Mouse (Mus musculus) stomach, embryonic 16.5 days (tissue): ENCODE results near the gene Tmem200c. TPM values are rescaled to one million over a fixed set of nuclear protein-coding genes. Genes with fewer than 3 reads are reported as not detected.

Experiments
- ATAC-seq: fragments of 200-750 bp; cut with Nextera tagmentation; 2 replicates; pipeline ENCODE4 v1.8.0; 2017; ENCODE audit warnings: moderate number of reproducible peaks, moderate TSS enrichment; ENCODE audit not compliant: insufficient read depth, low FRiP score
- H3K27ac ChIP-seq: fragments of 300-500 bp; sonication (generic); 2 replicates; pipeline ENCODE4 v1.5.1; 2014; ENCODE audit warnings: low read length
- H3K27me3 ChIP-seq: fragments of 300-500 bp; sonication (generic); 2 replicates; pipeline ENCODE4 v1.6.1; 2014; ENCODE audit warnings: low read length, control low read depth, mixed read lengths; ENCODE audit not compliant: control insufficient read depth, insufficient read depth
- H3K36me3 ChIP-seq: fragments of 300-500 bp; sonication (generic); 2 replicates; pipeline ENCODE4 v1.6.1; 2014; ENCODE audit warnings: low read length; ENCODE audit not compliant: control insufficient read depth, insufficient read depth
- H3K4me1 ChIP-seq: fragments of 300-500 bp; sonication (generic); 2 replicates; pipeline ENCODE4 v1.6.1; 2014; ENCODE audit warnings: low read length, control low read depth, mixed read lengths; ENCODE audit not compliant: control insufficient read depth, insufficient read depth
- H3K4me2 ChIP-seq: fragments of 300-500 bp; sonication (generic); 2 replicates; pipeline ENCODE4 v1.6.1; 2014; ENCODE audit warnings: low read depth, low read length, mixed read lengths
- H3K4me3 ChIP-seq: fragments of 300-500 bp; sonication (generic); replicated peaks from 2 replicates; pipeline ENCODE4 v1.5.1; 2014; ENCODE audit warnings: mild to moderate bottlenecking, low read length
- H3K9ac ChIP-seq: fragments of 300-500 bp; sonication (generic); 2 replicates; pipeline ENCODE4 v1.6.1; 2014; ENCODE audit warnings: low read length
- H3K9me3 ChIP-seq: fragments of 300-500 bp; sonication (generic); replicated peaks from 2 replicates; pipeline ENCODE4 v1.6.1; 2016; ENCODE audit warnings: low read length, control low read depth; ENCODE audit not compliant: control insufficient read depth
- WGBS: fragments of 180-500 bp; shearing (Covaris S2); extraction: QIAGEN DNeasy Blood & Tissue Kit; methylation state at CpG from one replicate; pipeline ENCODE4 v1.1.7; 2014; 5-methylcytosine and 5-hydroxymethylcytosine counted together
- polyA plus RNA-seq: library from polyadenylated mRNA; unstranded; fragments of >200 nt; fragmentation: Nextera tagmentation; extraction: Ambion mirVana; gene quantifications from 2 replicates; pipeline ENCODE4 v1.2.1, GENCODE M21; 2015

Gene Tmem200c
- polyA plus RNA-seq: 0.09 and 0.17 TPM in 2 replicates

DNA sequence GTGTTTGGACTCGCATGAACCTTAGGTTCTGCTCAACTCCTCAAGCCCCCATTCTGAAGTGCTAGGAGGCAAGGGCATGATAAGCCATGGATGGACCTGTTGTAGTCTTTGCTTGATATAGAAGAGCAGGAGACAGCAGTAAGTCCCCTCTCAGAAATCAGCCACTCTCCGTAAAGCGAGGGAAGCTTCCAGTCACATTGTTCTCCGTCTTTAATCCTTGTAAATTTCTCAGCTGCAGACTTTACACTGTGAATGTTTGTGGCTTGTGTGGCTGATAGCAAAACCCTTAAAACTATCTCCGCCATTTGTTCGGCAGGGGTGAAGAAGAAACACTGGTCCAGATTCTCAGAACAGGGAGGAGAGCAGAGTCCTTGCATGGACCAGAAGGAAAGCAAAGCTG, at the start of gene Tmem200c:
Gene Tmem200c, plus strand, starts transcription at position 301 of the 400 bp plus-strand sequence.
- H3K4me1 ChIP-seq: no peaks in the 10 kb centered on the region
- H3K27me3 ChIP-seq: no peaks in the 10 kb centered on the region
- no peak within 1 kb of the TSS for H3K4me2 ChIP-seq
- 73% methylated on average over 6 of the region's 6 CpGs for WGBS
- no peak within 1 kb of the TSS for H3K27ac ChIP-seq
- no peak within 1 kb of the TSS for H3K4me3 ChIP-seq
- no peaks in the 10 kb centered on the region for H3K36me3 ChIP-seq
- H3K9me3 ChIP-seq: no peaks in the 10 kb centered on the region
- no peak within 1 kb of the TSS for H3K9ac ChIP-seq
- ATAC-seq: no peak

DNA sequence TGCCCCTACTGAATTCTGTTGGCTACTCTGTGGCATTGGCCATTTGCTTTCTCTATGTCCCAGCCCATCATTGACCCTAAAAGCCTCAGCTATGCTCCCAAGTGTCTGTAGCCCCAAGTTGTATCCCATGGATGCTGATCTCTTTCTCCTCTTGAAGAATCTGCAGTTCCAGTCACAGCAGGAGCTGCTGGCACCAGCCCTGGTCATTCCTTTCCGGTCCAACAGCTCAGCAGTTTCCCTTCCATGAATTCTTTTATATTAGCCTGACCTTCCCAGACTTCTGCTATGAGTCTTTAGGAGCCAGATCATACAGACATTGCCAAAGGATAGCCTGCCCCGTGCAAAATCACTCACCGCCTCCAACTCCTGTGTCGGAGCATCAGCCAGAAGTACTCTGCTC, 32.7 kb upstream of the Tmem200c start:
- Histone ChIP-seq H3K4me2 (no peak overlapping the region), H3K36me3 (no peaks in the 10 kb centered on the region), H3K9me3 (no peaks in the 10 kb centered on the region), H3K27me3 (no peaks in the 10 kb centered on the region), H3K4me1 (no peaks in the 10 kb centered on the region), H3K4me3 (no peak overlapping the region), H3K27ac (no peak overlapping the region), H3K9ac (no peak overlapping the region)
- ATAC-seq: no peak
- whole genome bisulfite sequencing: 82% methylated on average over 4 of the region's 4 CpGs

- H3K27me3 ChIP-seq: peaks cover 44% of the 10 kb centered on the region
- no peaks in the 10 kb centered on the region for H3K36me3 ChIP-seq
- peaks cover 16% of the 10 kb centered on the region for H3K4me1 ChIP-seq
- H3K9ac ChIP-seq: peak overlapping the region; percentile 51; the same call in 1 of the 2 replicates
- no peaks in the 10 kb centered on the region for H3K9me3 ChIP-seq
- peak; percentile 11; the same call in 1 of the 2 replicates for ATAC-seq
- H3K4me3 ChIP-seq: peak overlapping the region; percentile 52
- H3K27ac ChIP-seq: no peak overlapping the region
- H3K4me2 ChIP-seq: peak overlapping the region; percentile 74
- 2% methylated on average over 11 of the region's 15 CpGs for WGBS
Observed at GRCm38 (mm10) chr17:68836655-68837012, 10.2 kb downstream of the Tmem200c start.

DNA sequence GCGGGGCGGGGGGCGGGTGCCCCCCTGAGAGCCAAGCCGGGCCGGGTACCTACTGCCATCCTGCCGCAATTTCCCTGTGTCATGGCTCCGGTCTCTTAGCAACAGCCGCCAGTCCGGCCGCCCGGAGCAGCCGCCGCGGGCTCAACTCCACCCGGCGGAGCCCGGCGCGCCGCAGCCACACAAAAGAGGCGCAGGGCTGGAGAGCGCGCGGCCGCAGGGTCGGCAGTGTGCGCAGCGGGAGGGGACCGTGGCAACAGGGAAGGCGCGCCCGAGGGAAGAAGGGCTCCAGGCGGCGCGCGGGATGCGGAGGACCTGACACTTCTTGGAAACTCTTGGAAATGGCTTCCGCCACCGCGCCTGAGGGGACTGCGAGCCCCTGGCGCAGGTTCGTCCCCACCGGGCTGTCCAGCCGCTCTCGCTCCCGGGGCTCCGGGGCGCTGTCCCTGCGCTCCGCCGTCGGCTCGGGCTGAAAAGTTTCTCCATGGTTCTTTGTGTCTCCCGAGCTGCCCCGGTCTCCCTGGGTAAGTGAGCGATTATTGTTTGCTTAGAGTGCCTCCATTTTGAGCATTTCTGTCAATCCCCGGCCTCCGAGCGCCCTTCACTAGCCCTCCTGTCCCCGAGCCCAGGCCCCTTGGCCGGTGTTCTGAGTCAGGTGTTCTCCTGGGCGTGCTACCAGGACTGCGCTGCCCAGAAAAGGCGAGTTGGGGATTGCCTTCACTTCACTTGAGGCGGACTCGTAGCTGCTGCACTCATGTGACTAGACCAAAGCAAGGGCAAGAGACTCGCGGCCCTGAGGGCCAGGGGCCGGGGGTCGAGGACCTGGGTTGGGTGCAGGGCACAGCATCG, 10.8 kb downstream of the Tmem200c start:
- H3K36me3 ChIP-seq: no peaks in the 10 kb centered on the region
- peak overlapping the region; percentile 52 for H3K4me3 ChIP-seq
- H3K27ac ChIP-seq: no peak overlapping the region
- peak; percentile 48 for ATAC-seq
- peak overlapping the region; percentile 74 for H3K4me2 ChIP-seq
- peaks cover 20% of the 10 kb centered on the region for H3K4me1 ChIP-seq
- peak overlapping the region; percentile 51; the same call in 1 of the 2 replicates for H3K9ac ChIP-seq
- H3K27me3 ChIP-seq: peaks cover 44% of the 10 kb centered on the region
- WGBS: under 1% methylated on average over 71 of the region's 72 CpGs
- no peaks in the 10 kb centered on the region for H3K9me3 ChIP-seq

- peak overlapping the region; percentile 51; the same call in 1 of the 2 replicates for H3K9ac ChIP-seq
Observed at GRCm38 (mm10) chr17:68837859-68838194, 11.4 kb downstream of the Tmem200c start.

GRCm38 (mm10) chr17:68839888-68840571, 13.6 kb downstream of the Tmem200c start:
- no peak overlapping the region for H3K4me2 ChIP-seq
- no peak overlapping the region for H3K4me3 ChIP-seq

More at GRCm38 (mm10) chr17:68837859-68838194, 11.4 kb downstream of the Tmem200c start:
- Histone ChIP-seq H3K36me3 (no peaks in the 10 kb centered on the region), H3K27ac (no peak overlapping the region), H3K27me3 (peaks cover 44% of the 10 kb centered on the region), H3K9me3 (no peaks in the 10 kb centered on the region), H3K4me3 (peak overlapping the region; percentile 52), H3K4me1 (peaks cover 20% of the 10 kb centered on the region), H3K4me2 (peak overlapping the region; percentile 74)
- WGBS: 16% methylated on average over 4 of the region's 4 CpGs
- no peak for ATAC-seq

GRCm38 (mm10) chr17:68840572-68840939, 14.1 kb downstream of the Tmem200c start:
- WGBS: 17% methylated on average over 10 of the region's 10 CpGs
- peak overlapping the region; percentile 56 for H3K4me3 ChIP-seq
- peak overlapping the region; percentile 97 for H3K4me2 ChIP-seq
- no peaks in the 10 kb centered on the region for H3K9me3 ChIP-seq
- no peaks in the 10 kb centered on the region for H3K36me3 ChIP-seq
- no peak overlapping the region for H3K9ac ChIP-seq
- H3K27ac ChIP-seq: no peak overlapping the region
- peaks cover 20% of the 10 kb centered on the region for H3K4me1 ChIP-seq
- no peak for ATAC-seq
- peaks cover 39% of the 10 kb centered on the region for H3K27me3 ChIP-seq

More at GRCm38 (mm10) chr17:68839888-68840571, 13.6 kb downstream of the Tmem200c start:
- no peak for ATAC-seq
- Histone ChIP-seq H3K9me3 (no peaks in the 10 kb centered on the region), H3K9ac (no peak overlapping the region), H3K4me1 (peaks cover 20% of the 10 kb centered on the region), H3K36me3 (no peaks in the 10 kb centered on the region), H3K27ac (no peak overlapping the region), H3K27me3 (peaks cover 43% of the 10 kb centered on the region)
- WGBS: 17% methylated on average over 17 of the region's 17 CpGs

GRCm38 (mm10) chr17:68841097-68841891, 14.9 kb downstream of the Tmem200c start:
- Histone ChIP-seq H3K4me3 (peak overlapping the region; percentile 56), H3K36me3 (no peaks in the 10 kb centered on the region), H3K4me2 (peak overlapping the region; percentile 97), H3K27me3 (peaks cover 39% of the 10 kb centered on the region), H3K27ac (no peak overlapping the region), H3K4me1 (peaks cover 20% of the 10 kb centered on the region), H3K9ac (peak overlapping the region; percentile 71), H3K9me3 (no peaks in the 10 kb centered on the region)
- ATAC-seq: peak; percentile 67
- under 1% methylated on average over 74 of the region's 75 CpGs for WGBS
